Mouse (Mus musculus) myocyte (in vitro differentiated cells): ENCODE measurements around the gene Gm20388. TPM values are rescaled to one million over a fixed set of nuclear protein-coding genes. Genes with fewer than 3 reads are reported as not detected.
A peak's percentile ranks its signal among the peaks of the same experiment; 100 is the strongest.

ENCODE experiments used
- H3K27me3 ChIP-seq: one replicate; pipeline ENCODE4 v1.6.1; 2011; ENCODE audit not compliant: control insufficient read depth, insufficient read depth, insufficient read length
- H3K36me3 ChIP-seq: one replicate; pipeline ENCODE4 v1.6.1; 2011; ENCODE audit not compliant: control insufficient read depth, insufficient read depth
- H3K4me2 ChIP-seq: one replicate; pipeline ENCODE4 v1.6.1; 2011; ENCODE audit warnings: low read depth, control low read depth
- H3K4me3 ChIP-seq: one replicate; pipeline ENCODE4 v1.5.1; 2011; ENCODE audit warnings: mild to moderate bottlenecking, control low read depth, moderate library complexity
- H3K79me2 ChIP-seq: one replicate; pipeline ENCODE4 v1.6.1; 2011; ENCODE audit not compliant: control insufficient read depth, insufficient read depth
- H3ac ChIP-seq: one replicate; pipeline ENCODE4 v1.6.1; 2011; ENCODE audit not compliant: control insufficient read depth, insufficient read length
- CEBPB ChIP-seq: IDR thresholded peaks from 2 replicates; pipeline ENCODE4 v1.6.1; 2011; ENCODE audit warnings: mild to moderate bottlenecking, moderate library complexity; ENCODE audit not compliant: poor library complexity, insufficient read depth, severe bottlenecking
- E2F4 ChIP-seq: IDR thresholded peaks from one replicate; pipeline ENCODE4 v1.6.1; 2011; ENCODE audit warnings: mild to moderate bottlenecking, control low read depth, moderate library complexity; ENCODE audit not compliant: insufficient read depth
- MAX ChIP-seq: IDR thresholded peaks from one replicate; pipeline ENCODE4 v1.6.1; 2011; ENCODE audit warnings: low read depth, mild to moderate bottlenecking, control low read depth
- MYOD1 ChIP-seq, 3 experiments: IDR thresholded peaks; one replicate each; pipeline ENCODE4 v1.6.1; 2011; ENCODE audit warnings: control low read depth in 2 of 3, low read depth in 2 of 3, mild to moderate bottlenecking in 2 of 3, moderate library complexity in 1 of 3; ENCODE audit not compliant: insufficient read length in 2 of 3, control insufficient read depth in 1 of 3
- MYOG ChIP-seq, 3 experiments: IDR thresholded peaks; one replicate each; pipeline ENCODE4 v1.6.1; 2011; ENCODE audit warnings: control low read depth in 2 of 3, low read depth in 2 of 3, mild to moderate bottlenecking in 2 of 3; ENCODE audit not compliant: insufficient read length in 2 of 3, control insufficient read depth in 1 of 3, insufficient read depth in 1 of 3
- POLR2A ChIP-seq: IDR thresholded peaks from one replicate; pipeline ENCODE4 v1.6.1; 2011; ENCODE audit warnings: low read depth, mild to moderate bottlenecking, control low read depth, moderate library complexity; ENCODE audit not compliant: insufficient read length
- POLR2AphosphoS2 ChIP-seq: IDR thresholded peaks from one replicate; pipeline ENCODE4 v1.6.1; 2011; ENCODE audit warnings: low read depth, control low read depth; ENCODE audit not compliant: insufficient read length
- REST ChIP-seq: IDR thresholded peaks from one replicate; pipeline ENCODE4 v1.6.1; 2011; ENCODE audit warnings: mild to moderate bottlenecking, control low read depth, moderate library complexity; ENCODE audit not compliant: insufficient read depth, insufficient read length
- SRF ChIP-seq: IDR thresholded peaks from one replicate; pipeline ENCODE4 v1.6.1; 2011; ENCODE audit warnings: low read depth; ENCODE audit not compliant: control insufficient read depth, insufficient read length
- TCF12 ChIP-seq: IDR thresholded peaks from one replicate; pipeline ENCODE4 v1.6.1; 2011; ENCODE audit warnings: mild to moderate bottlenecking, control low read depth; ENCODE audit not compliant: poor library complexity, insufficient read depth, severe bottlenecking
- TCF3 ChIP-seq: IDR thresholded peaks from one replicate; pipeline ENCODE4 v1.6.1; 2011; ENCODE audit warnings: low read depth, control low read depth; ENCODE audit not compliant: insufficient read length
- USF1 ChIP-seq: IDR thresholded peaks from one replicate; pipeline ENCODE4 v1.6.1; 2011; ENCODE audit warnings: low read depth, mild to moderate bottlenecking, control low read depth, moderate library complexity
- polyA plus RNA-seq: library from polyadenylated mRNA; unstranded; fragments of >200 nt; fragmentation: generic; extraction: Trizol; gene quantifications from one replicate; pipeline ENCODE4 v1.2.1, GENCODE M21; 2012; ENCODE audit warnings: missing spikeins

The Gm20388 gene
- polyA plus RNA-seq, 1 experiment, result 15.3 TPM

DNA sequence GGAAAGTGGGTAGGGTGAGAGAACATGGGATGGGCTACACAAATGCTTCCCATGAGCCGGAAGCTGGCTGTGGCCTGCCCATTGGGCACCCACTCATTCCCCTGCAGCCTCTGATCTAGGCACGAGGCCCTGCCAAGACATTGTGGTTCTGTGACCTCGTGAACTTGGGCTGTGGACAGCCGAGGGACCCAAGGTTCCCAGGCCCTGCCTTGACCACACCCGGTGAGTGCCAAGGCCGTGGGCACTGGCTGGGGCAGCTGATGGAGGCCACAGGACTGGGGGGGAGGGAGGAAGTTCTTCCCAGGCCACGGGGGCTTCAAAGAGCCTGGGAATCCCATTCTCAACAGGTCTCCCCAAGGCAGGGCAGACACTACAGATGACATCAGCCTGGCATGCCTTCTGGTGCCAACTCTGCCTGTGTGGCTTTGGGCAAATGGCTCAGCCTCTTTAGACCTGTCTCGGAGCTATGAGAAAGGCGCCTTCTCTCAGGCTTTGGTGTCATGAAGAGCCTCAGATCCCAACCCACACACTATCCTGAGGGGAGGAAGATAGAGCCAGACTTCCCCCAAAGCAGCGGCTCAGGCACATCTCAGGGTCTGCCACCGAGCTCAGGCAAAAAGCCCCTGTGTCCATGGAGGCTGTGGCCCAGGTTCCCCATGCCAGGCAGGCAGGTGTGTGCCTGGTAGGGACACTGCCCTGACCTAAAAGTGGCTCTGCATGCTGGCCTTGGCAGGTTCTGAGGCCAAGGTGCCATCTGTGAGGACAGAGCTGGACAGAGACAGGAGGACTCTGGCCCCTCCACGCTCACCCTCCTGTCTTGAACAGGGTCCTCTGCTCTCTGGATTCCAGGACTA lies 2941.3 kb downstream of the Gm20388 start:
- peak overlapping the region; percentile 6 for H3ac ChIP-seq
- H3K27me3 ChIP-seq, result no peaks in the 10 kb centered on the region
- H3K4me2 ChIP-seq, result peak overlapping the region; percentile 99
- peaks cover 55% of the 10 kb centered on the region for H3K79me2 ChIP-seq
- peaks cover 23% of the 10 kb centered on the region for H3K36me3 ChIP-seq
- H3K4me3 ChIP-seq, result peak overlapping the region; percentile 95
- TF ChIP-seq USF1, result peak; percentile 2
- TF ChIP-seq SRF, result peak; percentile 58
- peak; percentile 46 for TF ChIP-seq POLR2A
- TF ChIP-seq MAX, result peak; percentile 9
- peak; percentile 58 for TF ChIP-seq POLR2AphosphoS2
- peak; percentile 92 for TF ChIP-seq TCF3
- peak; percentile 35 to 96 (median 93) for TF ChIP-seq MYOG (IDR thresholded peaks at IDR 0.05; ENCODE audit: control insufficient read depth in 1 of 3, insufficient read depth in 1 of 3, insufficient read length in 2 of 3, low read depth in 2 of 3)
- no peak for TF ChIP-seq CEBPB
- TF ChIP-seq REST, result no peak
- TF ChIP-seq MYOD1 (IDR thresholded peaks at IDR 0.05; ENCODE audit: control insufficient read depth in 1 of 3, insufficient read length in 2 of 3, low read depth in 2 of 3), result peak in 2 of 3 experiments; percentile 89 to 93
- no peak for TF ChIP-seq E2F4
- TF ChIP-seq TCF12, result peak; percentile 81

DNA sequence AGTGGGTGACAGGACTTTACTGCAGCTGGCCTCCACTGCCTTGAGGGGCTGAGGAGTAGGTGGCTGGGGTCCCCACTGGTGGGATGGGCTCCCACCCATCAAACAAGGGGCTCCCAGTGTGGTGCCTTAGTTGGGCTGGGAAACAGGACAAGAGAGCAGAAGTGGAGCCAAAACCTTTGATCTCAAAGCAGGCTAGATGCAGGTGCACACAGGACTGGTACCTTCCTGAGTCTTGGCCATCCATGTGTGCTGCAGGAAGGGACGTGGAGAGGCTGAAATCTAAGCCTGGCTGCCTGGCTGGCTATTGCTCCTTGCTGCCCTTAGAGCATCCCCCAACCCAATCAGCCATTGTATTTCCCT lies 2941.9 kb downstream of the Gm20388 start:
- Histone ChIP-seq H3K79me2 (peaks cover 55% of the 10 kb centered on the region), H3K36me3 (peaks cover 28% of the 10 kb centered on the region), H3K4me3 (peak overlapping the region; percentile 95), H3ac (peak overlapping the region; percentile 6), H3K27me3 (no peaks in the 10 kb centered on the region), H3K4me2 (peak overlapping the region; percentile 99)
- TF ChIP-seq E2F4 (no peak), USF1 (no peak), POLR2A (no peak), CEBPB (no peak), MYOG (IDR thresholded peaks at IDR 0.05; ENCODE audit: control insufficient read depth in 1 of 3, insufficient read depth in 1 of 3, insufficient read length in 2 of 3, low read depth in 2 of 3) (no peak), MAX (no peak), SRF (no peak), POLR2AphosphoS2 (no peak), TCF3 (no peak), REST (no peak), MYOD1 (IDR thresholded peaks at IDR 0.05; ENCODE audit: control insufficient read depth in 1 of 3, insufficient read length in 2 of 3, low read depth in 2 of 3) (no peak), TCF12 (no peak)

DNA sequence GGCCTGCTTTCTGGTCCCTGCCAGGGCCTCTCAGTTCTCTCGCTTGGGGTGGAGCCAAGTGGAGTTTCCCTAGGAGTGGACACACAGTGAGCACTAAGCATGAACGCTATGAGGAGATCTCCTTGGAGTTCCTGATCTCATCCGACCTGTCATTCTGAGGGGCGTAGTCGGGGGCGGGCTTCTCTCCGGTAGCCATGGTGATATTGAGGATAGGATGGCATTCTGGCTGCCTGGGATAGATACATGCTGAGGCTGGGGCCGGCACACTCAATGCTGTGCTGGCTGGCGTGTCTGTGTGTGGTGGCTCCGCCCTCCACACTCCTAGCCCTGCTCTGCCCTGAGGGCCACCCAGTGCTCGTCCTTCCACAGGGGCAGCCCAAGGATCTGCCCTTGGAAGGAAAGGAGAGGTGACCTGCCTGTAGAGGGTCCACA lies 2942.7 kb downstream of the Gm20388 start:
- H3K4me2 ChIP-seq, result peak overlapping the region; percentile 99
- peaks cover 32% of the 10 kb centered on the region for H3K36me3 ChIP-seq
- no peak overlapping the region for H3K4me3 ChIP-seq
- H3ac ChIP-seq, result no peak overlapping the region
- TF ChIP-seq POLR2A, result peak; percentile 35
- TF ChIP-seq MYOG (IDR thresholded peaks at IDR 0.05; ENCODE audit: control insufficient read depth in 1 of 3, insufficient read depth in 1 of 3, insufficient read length in 2 of 3, low read depth in 2 of 3), result no peak
- no peaks in the 10 kb centered on the region for H3K27me3 ChIP-seq
- H3K79me2 ChIP-seq, result peaks cover 54% of the 10 kb centered on the region

DNA sequence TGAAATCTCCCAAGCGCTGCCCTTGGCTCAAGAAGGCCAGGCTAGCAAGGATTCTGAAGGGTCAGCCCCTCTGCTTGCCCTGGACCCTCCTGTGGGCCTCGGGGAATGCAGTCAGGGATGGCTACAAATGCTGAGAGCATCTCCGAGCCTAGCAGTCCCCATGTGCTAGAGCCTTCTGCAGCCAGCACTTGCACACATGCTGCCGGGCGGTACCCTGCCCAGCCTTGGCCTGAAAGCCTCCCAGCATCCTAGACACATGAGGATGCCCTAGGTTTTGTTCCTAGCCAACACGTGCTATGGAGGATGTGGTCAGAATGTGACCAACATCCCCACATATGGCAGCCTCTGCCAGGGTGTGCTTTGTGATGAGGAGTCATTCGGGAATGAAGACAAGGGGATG lies 2943.7 kb downstream of the Gm20388 start:
- TF ChIP-seq TCF3, result no peak
- peak; percentile 24 for TF ChIP-seq POLR2A
- TF ChIP-seq POLR2AphosphoS2, result peak; percentile 38
- Histone ChIP-seq H3K4me2 (no peak overlapping the region), H3K27me3 (no peaks in the 10 kb centered on the region)

DNA sequence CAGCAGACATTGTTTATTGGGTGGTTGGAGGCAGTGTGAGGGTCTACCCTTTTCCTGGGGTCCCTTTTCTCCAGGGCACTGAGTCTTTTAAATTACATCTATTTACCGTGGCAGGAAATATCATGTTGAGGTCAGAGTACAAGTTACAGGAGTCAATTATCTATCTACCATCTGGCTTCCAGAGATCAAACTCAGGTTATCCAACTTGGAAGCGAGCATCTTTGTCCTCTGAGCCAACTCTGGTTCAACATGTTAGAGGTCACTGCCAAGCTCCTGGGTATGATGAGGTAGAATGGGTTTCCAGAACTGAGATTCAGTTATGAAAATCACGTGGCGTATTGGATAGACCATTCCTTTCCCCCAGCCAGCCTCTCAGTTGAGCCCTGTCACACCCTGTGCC lies 2944.5 kb downstream of the Gm20388 start:
- H3K4me3 ChIP-seq, result no peak overlapping the region
- H3ac ChIP-seq, result no peak overlapping the region
- H3K27me3 ChIP-seq, result no peaks in the 10 kb centered on the region
- no peak overlapping the region for H3K4me2 ChIP-seq
- no peak for TF ChIP-seq TCF12
- TF ChIP-seq MAX, result no peak
- no peak for TF ChIP-seq TCF3
- no peak for TF ChIP-seq POLR2AphosphoS2
- TF ChIP-seq SRF, result no peak
- TF ChIP-seq POLR2A, result no peak
- TF ChIP-seq E2F4, result no peak
- no peak for TF ChIP-seq CEBPB
- no peak for TF ChIP-seq MYOD1 (IDR thresholded peaks at IDR 0.05; ENCODE audit: control insufficient read depth in 1 of 3, insufficient read length in 2 of 3, low read depth in 2 of 3)
- H3K79me2 ChIP-seq, result peaks cover 46% of the 10 kb centered on the region
- H3K36me3 ChIP-seq, result peaks cover 32% of the 10 kb centered on the region

More for the DNA sequence above, 2943.7 kb downstream of the Gm20388 start:
- peaks cover 47% of the 10 kb centered on the region for H3K79me2 ChIP-seq
- H3ac ChIP-seq, result no peak overlapping the region
- H3K4me3 ChIP-seq, result no peak overlapping the region
- H3K36me3 ChIP-seq, result peaks cover 32% of the 10 kb centered on the region
